Mouse (Mus musculus): Measurements from ENCODE around the gene Ptgds. TPM values are rescaled to one million over a fixed set of nuclear protein-coding genes. Genes with fewer than 3 reads are reported as not detected.
A peak's percentile ranks its signal among the peaks of the same experiment; 100 is the strongest.

Gene Ptgds
- polyA plus RNA-seq, 2 experiments, result 2.4 to 4.0 TPM

- WGBS, result 73% methylated on average over 17 of the region's 17 CpGs
- Histone ChIP-seq H3K4me2 (replicated peaks; ENCODE audit: low read depth, low read length, severe bottlenecking) (no peak overlapping the region), H3K36me3 (ENCODE audit: control insufficient read depth, insufficient read depth, low read length) (no peaks in the 10 kb centered on the region), H3K27ac (replicated peaks; ENCODE audit: low read depth, low read length) (no peak overlapping the region), H3K9me3 (ENCODE audit: control insufficient read depth, low read length) (no peaks in the 10 kb centered on the region), H3K4me1 (ENCODE audit: control insufficient read depth, insufficient read depth, low read length) (peaks cover 3% of the 10 kb centered on the region; the same call in 1 of the 2 replicates), H3K9ac (ENCODE audit: low read depth, low read length, severe bottlenecking) (no peak overlapping the region), H3K27me3 (ENCODE audit: control insufficient read depth, insufficient read depth, low read length) (no peaks in the 10 kb centered on the region; the same call in 1 of the 2 replicates), H3K4me3 (replicated peaks; ENCODE audit: low read length) (no peak overlapping the region)
- no peak for ATAC-seq (ENCODE audit: low FRiP score, low read depth)
- no peak for TF ChIP-seq POLR2A (IDR thresholded peaks at IDR 0.05; ENCODE audit: borderline replicate concordance, extremely low read depth, insufficient read depth, insufficient read length)
- no peak for DNase-seq (ENCODE audit: low spot score)
These were observed 39.2 kb downstream of the Ptgds start for GRCm38 (mm10) chr2:25430395-25431233.

DNA sequence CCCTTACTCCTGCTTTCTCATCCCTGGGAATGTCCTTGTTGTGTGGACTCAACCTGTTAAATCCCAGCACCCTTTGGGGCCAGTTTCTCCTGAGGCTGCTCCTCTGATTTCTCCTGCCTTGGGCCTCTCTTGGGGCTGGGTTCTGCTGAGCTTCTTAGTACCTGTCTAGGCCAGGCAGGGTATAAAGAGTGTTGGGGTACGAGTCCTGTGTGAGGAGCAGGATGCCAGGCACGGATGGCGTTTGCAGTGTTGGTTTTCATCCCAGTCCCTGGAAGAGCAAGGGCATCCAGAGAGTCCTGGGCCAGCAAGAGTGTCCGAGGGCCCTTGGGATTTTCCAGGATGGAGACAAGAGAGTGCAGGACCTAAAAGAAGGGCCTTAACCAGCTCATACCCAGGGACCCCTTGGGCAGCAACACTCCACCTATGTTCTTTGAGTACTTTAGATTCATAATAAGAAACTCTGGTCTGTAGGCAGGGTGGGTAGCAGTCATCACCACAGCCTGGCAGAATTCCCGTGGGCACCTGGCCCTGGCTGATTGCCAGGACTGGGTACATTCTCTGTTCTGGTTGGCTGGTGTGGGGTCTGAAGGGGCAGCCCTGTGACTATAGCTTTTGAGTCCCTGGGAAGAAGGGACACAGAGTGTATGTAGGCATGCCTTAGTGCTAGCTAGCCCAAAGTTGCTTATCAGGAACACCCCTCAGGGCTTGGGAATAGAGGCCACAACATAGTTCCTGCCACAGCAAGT lies 40.2 kb downstream of the Ptgds start:
- Histone ChIP-seq H3K4me2 (replicated peaks; ENCODE audit: low read depth, low read length, severe bottlenecking) (peak overlapping the region; percentile 89), H3K9me3 (ENCODE audit: control insufficient read depth, low read length) (no peaks in the 10 kb centered on the region), H3K4me1 (ENCODE audit: control insufficient read depth, insufficient read depth, low read length) (peaks cover 3% of the 10 kb centered on the region; the same call in 1 of the 2 replicates), H3K27ac (replicated peaks; ENCODE audit: low read depth, low read length) (no peak overlapping the region), H3K27me3 (ENCODE audit: control insufficient read depth, insufficient read depth, low read length) (no peaks in the 10 kb centered on the region; the same call in 1 of the 2 replicates), H3K4me3 (replicated peaks; ENCODE audit: low read length) (peak overlapping the region; percentile 69; the same call in 1 of the 2 replicates), H3K9ac (ENCODE audit: low read depth, low read length, severe bottlenecking) (no peak overlapping the region), H3K36me3 (ENCODE audit: control insufficient read depth, insufficient read depth, low read length) (no peaks in the 10 kb centered on the region)
- 75% methylated on average over 5 of the region's 5 CpGs for WGBS
- DNase-seq (ENCODE audit: low spot score) (no peak), ATAC-seq (ENCODE audit: low FRiP score, low read depth) (no peak)
- no peak for TF ChIP-seq POLR2A (IDR thresholded peaks at IDR 0.05; ENCODE audit: borderline replicate concordance, extremely low read depth, insufficient read depth, insufficient read length)

GRCm38 (mm10) chr2:25428442-25429236 lies 41.2 kb downstream of the Ptgds start, which contains the start of gene Abca2:
Gene Abca2, plus strand, starts transcription at chr2:25428703.
- Histone ChIP-seq H3K9me3 (ENCODE audit: control insufficient read depth, low read length) (no peaks in the 10 kb centered on the region), H3K9ac (ENCODE audit: low read depth, low read length, severe bottlenecking) (peak within 1 kb of the TSS; percentile 75), H3K4me1 (ENCODE audit: control insufficient read depth, insufficient read depth, low read length) (peaks cover 3% of the 10 kb centered on the region; the same call in 1 of the 2 replicates), H3K36me3 (ENCODE audit: control insufficient read depth, insufficient read depth, low read length) (no peaks in the 10 kb centered on the region), H3K4me2 (replicated peaks; ENCODE audit: low read depth, low read length, severe bottlenecking) (peak within 1 kb of the TSS; percentile 89), H3K27ac (replicated peaks; ENCODE audit: low read depth, low read length) (no peak within 1 kb of the TSS), H3K27me3 (ENCODE audit: control insufficient read depth, insufficient read depth, low read length) (no peaks in the 10 kb centered on the region; the same call in 1 of the 2 replicates), H3K4me3 (replicated peaks; ENCODE audit: low read length) (peak within 1 kb of the TSS; percentile 69)
- WGBS, result 0% methylated on average over 15 of the region's 89 CpGs
- DNase-seq (ENCODE audit: low spot score), result peak; percentile 90
- no peak for TF ChIP-seq POLR2A (IDR thresholded peaks at IDR 0.05; ENCODE audit: borderline replicate concordance, extremely low read depth, insufficient read depth, insufficient read length)
- peak; percentile 91 for ATAC-seq (ENCODE audit: low FRiP score, low read depth)

DNA sequence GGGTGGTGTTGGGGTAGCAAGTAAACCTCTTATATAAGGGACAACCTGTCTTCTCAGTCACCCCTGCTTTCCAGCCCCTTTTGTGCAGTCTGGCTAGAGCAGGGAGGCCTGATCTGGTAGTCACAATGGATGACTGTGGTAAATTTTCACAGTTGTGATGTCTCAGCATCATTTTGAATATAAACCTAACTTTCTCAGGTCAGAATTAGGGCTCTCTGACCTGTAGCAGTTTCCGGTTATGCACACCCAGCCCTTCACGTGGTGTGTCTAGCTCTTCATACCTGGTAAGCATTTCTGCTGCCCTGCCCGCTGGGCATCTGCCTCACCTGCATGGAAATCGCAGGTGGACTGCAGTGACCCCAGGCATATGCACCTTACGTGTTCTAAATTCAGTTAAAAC lies 42.6 kb downstream of the Ptgds start:
- no peaks in the 10 kb centered on the region; the same call in 1 of the 2 replicates for H3K27me3 ChIP-seq (ENCODE audit: control insufficient read depth, insufficient read depth, low read length)
- peaks cover 3% of the 10 kb centered on the region; the same call in 1 of the 2 replicates for H3K4me1 ChIP-seq (ENCODE audit: control insufficient read depth, insufficient read depth, low read length)
- H3K9ac ChIP-seq (ENCODE audit: low read depth, low read length, severe bottlenecking), result no peak overlapping the region
- no peak overlapping the region for H3K4me2 ChIP-seq (replicated peaks; ENCODE audit: low read depth, low read length, severe bottlenecking)
- H3K27ac ChIP-seq (replicated peaks; ENCODE audit: low read depth, low read length), result no peak overlapping the region
- 91% methylated on average over 5 of the region's 5 CpGs for WGBS
- no peak overlapping the region for H3K4me3 ChIP-seq (replicated peaks; ENCODE audit: low read length)
- no peaks in the 10 kb centered on the region for H3K9me3 ChIP-seq (ENCODE audit: control insufficient read depth, low read length)
- ATAC-seq (ENCODE audit: low FRiP score, low read depth) (no peak), DNase-seq (ENCODE audit: low spot score) (no peak)
- TF ChIP-seq POLR2A (IDR thresholded peaks at IDR 0.05; ENCODE audit: borderline replicate concordance, extremely low read depth, insufficient read depth, insufficient read length), result no peak
- H3K36me3 ChIP-seq (ENCODE audit: control insufficient read depth, insufficient read depth, low read length), result no peaks in the 10 kb centered on the region
